Mouse (Mus musculus) spleen, adult 2 months (tissue): ENCODE measurements around the gene Cds2.

ENCODE experiments used
- CTCF ChIP-seq: fragments of 200-500 bp; IDR thresholded peaks from 2 replicates; pipeline ENCODE4 v1.5.1; 2011; ENCODE audit warnings: mild to moderate bottlenecking, inconsistent platforms; ENCODE audit not compliant: insufficient read depth, insufficient read length, insufficient replicate concordance; ENCODE audit errors: extremely low read depth
- POLR2A ChIP-seq: fragments of 200-500 bp; IDR thresholded peaks from 2 replicates; pipeline ENCODE4 v1.6.1; 2011; ENCODE audit warnings: low read depth, low read length, inconsistent platforms

DNA sequence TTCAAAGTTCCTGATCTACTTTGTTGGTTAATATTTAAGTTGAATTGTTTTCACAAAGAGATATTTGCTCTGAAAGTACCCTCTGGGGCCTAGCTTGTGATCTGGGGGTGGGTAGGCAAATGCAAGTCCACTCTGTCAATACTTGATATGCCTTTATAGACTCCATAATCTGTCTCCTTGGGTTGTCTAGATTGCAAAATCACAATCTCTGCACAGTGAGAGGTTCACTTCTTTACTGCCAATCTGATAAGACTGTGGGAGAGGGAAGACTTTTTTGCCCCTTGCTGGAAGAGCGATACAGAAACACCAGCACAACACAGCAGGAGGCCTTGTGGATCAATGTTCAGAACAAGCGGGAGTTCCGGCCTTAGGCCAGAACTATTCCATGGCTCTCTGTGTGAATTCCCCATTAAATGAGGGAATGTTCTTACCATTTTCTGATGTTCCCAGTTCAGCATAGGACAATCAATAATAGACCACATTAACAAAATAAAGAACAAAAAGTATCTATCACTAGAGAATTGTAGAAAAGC is 30.5 kb upstream of the Cds2 start:
- TF ChIP-seq CTCF: no peak
- TF ChIP-seq POLR2A: no peak
